Mouse (Mus musculus): Measurements from ENCODE around the gene Nfkbia.

DNA sequence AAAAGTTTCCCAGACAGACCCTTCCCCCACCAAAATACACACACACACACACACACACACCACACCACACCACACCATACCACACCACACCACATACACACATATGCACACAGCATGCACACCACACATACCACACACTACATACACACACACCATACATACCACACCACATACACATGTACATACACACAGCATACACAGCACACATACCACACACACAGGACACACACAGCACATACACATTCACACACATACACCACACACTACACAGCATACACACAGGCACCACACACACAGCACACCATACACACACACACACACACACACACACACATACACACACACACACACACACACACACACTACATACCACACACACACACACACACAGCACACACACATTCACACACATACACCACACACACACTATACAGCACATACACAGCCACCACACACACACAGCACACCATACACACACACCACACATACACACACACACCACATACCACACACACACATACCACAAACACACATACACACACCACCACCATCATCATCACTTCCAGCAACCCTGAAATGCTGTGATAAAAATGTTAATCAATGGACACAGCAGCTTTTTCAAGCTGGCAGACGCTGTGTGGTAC, 46.0 kb upstream of the Nfkbia start:
- TF ChIP-seq POLR2A (IDR thresholded peaks at IDR 0.05; ENCODE audit: borderline replicate concordance, low read depth, low read length): no peak
- no peak for TF ChIP-seq CTCF (IDR thresholded peaks at IDR 0.05; ENCODE audit: low read depth, low read length)

Measured in bone marrow macrophage, adult 2 months (primary cell).